Mouse (Mus musculus): Measurements from ENCODE around the gene Gm973.

The Gm973 gene

GRCm38 (mm10) chr1:59492432-59492831 lies 23.6 kb upstream of the Gm973 start:
- DNase-seq (ENCODE audit: low spot score) = no peak

- no peak for DNase-seq (ENCODE audit: low spot score)
These were observed 20.1 kb upstream of the Gm973 start for GRCm38 (mm10) chr1:59495970-59496369.

- no peak for DNase-seq (ENCODE audit: low spot score)
These were observed 18.1 kb upstream of the Gm973 start for GRCm38 (mm10) chr1:59497741-59498613.

- DNase-seq (ENCODE audit: low spot score) = no peak
These were observed 16.7 kb upstream of the Gm973 start for GRCm38 (mm10) chr1:59499327-59499726.

GRCm38 (mm10) chr1:59502355-59502754 lies 13.7 kb upstream of the Gm973 start:
- DNase-seq (ENCODE audit: low spot score) = no peak

- DNase-seq (ENCODE audit: low spot score) = no peak
These were observed 12.3 kb upstream of the Gm973 start for GRCm38 (mm10) chr1:59503659-59504301.

GRCm38 (mm10) chr1:59504302-59504700 lies 11.8 kb upstream of the Gm973 start:
- no peak for DNase-seq (ENCODE audit: low spot score)

- peak; percentile 76 for DNase-seq (ENCODE audit: low spot score)
These were observed 7.5 kb upstream of the Gm973 start for GRCm38 (mm10) chr1:59508463-59509139.

GRCm38 (mm10) chr1:59511566-59512270 lies 4.3 kb upstream of the Gm973 start:
- no peak for DNase-seq (ENCODE audit: low spot score)

- DNase-seq (ENCODE audit: low spot score) = no peak
These were observed 4.3 kb downstream of the Gm973 start for GRCm38 (mm10) chr1:59520226-59520837.

- no peak for DNase-seq (ENCODE audit: low spot score)
These were observed 6.4 kb downstream of the Gm973 start for GRCm38 (mm10) chr1:59522456-59522855.

- DNase-seq (ENCODE audit: low spot score) = no peak
These were observed 7.4 kb downstream of the Gm973 start for GRCm38 (mm10) chr1:59523378-59523958.

GRCm38 (mm10) chr1:59524071-59524470 lies 8.0 kb downstream of the Gm973 start:
- no peak for DNase-seq (ENCODE audit: low spot score)

GRCm38 (mm10) chr1:59524759-59525158 lies 8.7 kb downstream of the Gm973 start:
- no peak for DNase-seq (ENCODE audit: low spot score)

GRCm38 (mm10) chr1:59527219-59527618 lies 11.2 kb downstream of the Gm973 start:
- DNase-seq (ENCODE audit: low spot score) = no peak

GRCm38 (mm10) chr1:59534976-59535810 lies 19.1 kb downstream of the Gm973 start:
- no peak for DNase-seq (ENCODE audit: low spot score)

GRCm38 (mm10) chr1:59538381-59538780 lies 22.3 kb downstream of the Gm973 start:
- no peak for DNase-seq (ENCODE audit: low spot score)

GRCm38 (mm10) chr1:59540537-59541148 lies 24.6 kb downstream of the Gm973 start:
- DNase-seq (ENCODE audit: low spot score) = no peak

GRCm38 (mm10) chr1:59541271-59542020 lies 25.4 kb downstream of the Gm973 start:
- DNase-seq (ENCODE audit: low spot score) = no peak
